Mouse (Mus musculus) left cerebral cortex, postnatal 10 days (tissue): ENCODE results near the gene Tecpr2. TPM values are rescaled to one million over a fixed set of nuclear protein-coding genes. Genes with fewer than 3 reads are reported as not detected.

Experiments
- DNase-seq, 2 experiments: peaks; one replicate each; pipeline ENCODE4 v3.0.0; 2021 to 2022; ENCODE audit warnings: low spot score in 2 of 2, mixed read lengths in 1 of 2; ENCODE audit errors: extremely low spot score in 1 of 2
- intact Hi-C: fragments of 180-260 bp; cut with DNase I; formaldehyde crosslinking; loops from one replicate; pipeline ENCODE4 v1.15.1; 2025
- total RNA-seq, 2 experiments: library from RNA; stranded (reverse); gene quantifications; 2 replicates each; pipeline ENCODE4 v1.2.3; 2021

Tecpr2 gene
- total RNA-seq, 2 experiments from 2014 or later, result 35.1 to 36.2 TPM

- intact Hi-C loops, result no loop called here
- no peak for DNase-seq
Measured at GRCm38 (mm10) chr12:111019086-111019485, 130.0 kb downstream of the Tecpr2 start.

DNA sequence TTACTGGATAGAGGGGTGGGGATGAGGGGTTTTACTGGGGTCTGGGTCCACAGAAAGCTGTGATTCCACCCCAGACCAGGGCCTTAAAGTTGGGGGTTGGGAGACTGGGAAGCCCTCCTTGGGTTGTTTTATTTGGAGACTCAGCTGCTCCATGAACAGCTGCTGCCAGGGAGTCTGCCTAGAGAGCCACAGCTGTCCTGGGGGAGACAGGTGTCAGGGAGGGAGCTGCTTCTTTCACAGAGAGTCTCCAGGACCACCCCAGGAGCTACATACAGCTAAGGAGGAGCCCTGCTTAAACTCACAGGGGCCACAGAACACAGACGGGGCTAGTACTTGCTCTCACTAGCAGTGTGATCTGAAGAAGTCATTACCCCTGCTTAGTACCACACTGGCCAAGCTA, 132.1 kb downstream of the Tecpr2 start:
- intact Hi-C loops, result no loop called here
- no peak for DNase-seq

- no peak for DNase-seq
- intact Hi-C loops, result no loop called here
Measured at GRCm38 (mm10) chr12:111021577-111021976, 132.5 kb downstream of the Tecpr2 start.

Other genes with a start within 250 kb of the Tecpr2 start
- not detected for gene 1700001K19Rik, start 206.6 kb upstream of the Tecpr2 start, total RNA-seq
- gene Hsp90aa1, start 186.5 kb upstream of the Tecpr2 start, total RNA-seq, result 1,000 to 10,000 TPM; 1,010 to 1,036 TPM
- gene Wdr20, start 151.3 kb upstream of the Tecpr2 start, total RNA-seq, result 10 to 100 TPM; 34.6 to 35.9 TPM
- gene Mok, start 48.3 kb upstream of the Tecpr2 start, total RNA-seq, result 10 to 100 TPM; 11.9 to 13.5 TPM
- 1 to 10 TPM; 8.6 to 8.9 TPM for gene Zfp839, start 39.0 kb upstream of the Tecpr2 start, total RNA-seq
- 100 to 1,000 TPM in 1 of 2 experiments, 10 to 100 TPM in 1; 89.1 to 106 TPM for gene Cinp, start 119 bp upstream of the Tecpr2 start, total RNA-seq
- gene Ankrd9, start 89.8 kb downstream of the Tecpr2 start, total RNA-seq, result 1 to 10 TPM; 9.7 to 9.9 TPM
- gene Rcor1, start 150.1 kb downstream of the Tecpr2 start, total RNA-seq, result 10 to 100 TPM; 18.0 to 18.3 TPM